Mouse (Mus musculus) cerebellum, adult 8-10 months (tissue): Measurements from ENCODE around the gene Nkd1.

Source experiments
- DNase-seq: peaks from one replicate; pipeline ENCODE4 v3.0.0; 2022

Gene Nkd1

DNA sequence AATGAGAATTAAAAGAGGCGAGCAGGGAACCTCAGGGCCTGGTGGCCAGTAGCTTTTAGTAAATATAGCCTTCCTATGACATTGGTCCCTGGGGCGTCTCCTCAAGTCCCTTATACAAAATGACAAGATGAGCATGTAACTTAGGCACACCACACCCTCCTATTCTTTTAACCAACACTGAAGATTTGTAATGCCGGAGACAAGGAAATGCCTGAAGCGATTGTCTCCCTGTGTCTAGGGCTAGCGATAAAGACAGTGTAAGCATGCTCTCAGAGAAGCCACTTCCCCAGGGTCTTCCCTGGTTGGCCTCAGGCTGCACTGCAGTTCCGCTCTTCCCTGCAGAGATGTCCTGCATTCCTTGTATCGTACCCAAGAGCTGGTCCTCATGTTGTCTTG is 17.8 kb downstream of the Nkd1 start:
- DNase-seq: no peak

DNA sequence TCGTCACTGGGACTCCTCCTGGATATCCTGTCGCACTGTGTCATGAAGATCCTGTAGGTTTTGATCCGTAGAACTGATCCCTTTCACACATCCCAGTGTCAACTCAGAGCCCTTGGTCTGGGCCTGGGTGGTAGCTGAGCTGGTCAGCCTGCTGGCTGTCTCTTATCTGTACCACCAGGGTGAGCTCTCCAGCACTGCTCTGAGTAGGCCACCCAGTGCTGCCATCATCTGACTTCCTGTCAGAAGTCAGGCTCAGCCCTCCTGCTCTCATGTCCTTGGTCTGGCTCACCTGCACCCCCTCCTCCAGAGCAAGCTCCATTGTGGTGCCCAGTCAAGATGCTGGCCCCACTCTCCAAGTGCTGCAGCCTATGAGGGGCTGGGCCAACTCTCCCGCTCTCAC is 18.8 kb downstream of the Nkd1 start:
- DNase-seq: no peak

DNA sequence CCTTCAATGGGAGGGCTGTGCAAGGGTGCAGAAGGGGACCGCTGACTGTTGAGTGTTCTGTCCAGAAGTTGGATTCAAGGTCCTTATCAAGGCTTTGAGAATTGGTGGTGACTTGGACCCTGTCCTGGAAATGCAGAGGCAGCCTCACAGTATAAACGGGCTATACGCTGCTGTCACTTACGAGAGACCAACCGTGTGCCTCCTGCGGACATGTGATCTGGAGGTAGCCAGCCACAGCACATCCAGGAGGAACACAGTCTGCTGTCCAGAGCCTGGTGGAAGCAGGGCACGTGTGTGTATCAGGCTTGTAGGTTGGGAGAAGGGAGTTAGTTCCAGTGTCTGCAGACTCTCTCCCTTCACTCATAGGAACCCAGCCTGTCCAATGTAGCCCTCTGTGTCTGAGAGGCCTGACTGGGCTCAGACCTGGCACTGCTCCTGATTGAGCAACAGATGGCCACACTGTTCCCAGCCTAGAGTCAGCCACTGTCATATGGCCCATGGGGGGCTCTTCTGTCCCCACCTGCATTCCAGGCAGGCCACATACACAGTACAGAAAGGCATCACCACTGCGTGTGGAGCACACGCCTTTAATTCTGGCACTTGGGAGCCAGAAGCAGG is 21.6 kb downstream of the Nkd1 start:
- no peak for DNase-seq

DNA sequence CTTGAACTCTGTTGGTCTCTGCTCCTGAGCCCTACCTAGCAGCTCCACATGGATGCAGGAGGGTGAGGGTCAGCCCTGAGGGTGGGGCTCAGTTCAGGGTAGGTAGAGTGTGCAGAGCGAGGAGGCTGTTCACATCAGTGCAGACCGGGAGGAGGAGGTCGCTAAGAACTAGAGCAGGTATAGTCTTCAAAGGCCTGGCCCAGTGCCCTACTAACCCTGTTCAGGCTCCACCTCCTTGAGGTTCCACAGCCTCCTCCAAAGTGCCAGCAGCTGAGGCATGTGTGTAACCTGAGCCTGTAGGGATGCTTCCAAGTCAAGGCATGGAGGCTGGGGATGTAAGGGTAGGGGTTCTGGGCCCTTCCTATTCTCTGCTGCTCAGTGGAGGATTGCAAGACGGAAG is 23.5 kb downstream of the Nkd1 start:
- DNase-seq: no peak

DNA sequence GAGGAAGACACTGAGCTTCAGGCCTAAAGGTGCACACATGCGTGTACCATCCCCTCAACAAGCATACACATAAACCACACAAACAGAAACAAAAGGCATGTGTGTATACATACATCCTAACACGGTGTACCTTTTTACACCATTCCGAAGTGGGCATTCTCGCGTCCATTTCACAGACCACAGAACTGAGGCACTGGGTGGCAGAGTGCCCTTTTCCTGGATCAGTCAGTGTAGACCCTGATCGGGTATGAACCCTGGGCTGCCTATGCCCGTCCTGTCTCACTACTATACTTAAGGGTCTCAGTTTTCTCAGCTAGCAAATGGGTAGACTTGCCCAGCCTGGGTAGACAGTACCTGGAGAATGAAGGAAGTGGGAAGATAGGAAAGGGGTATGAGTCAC is 24.3 kb downstream of the Nkd1 start:
- DNase-seq: no peak

DNA sequence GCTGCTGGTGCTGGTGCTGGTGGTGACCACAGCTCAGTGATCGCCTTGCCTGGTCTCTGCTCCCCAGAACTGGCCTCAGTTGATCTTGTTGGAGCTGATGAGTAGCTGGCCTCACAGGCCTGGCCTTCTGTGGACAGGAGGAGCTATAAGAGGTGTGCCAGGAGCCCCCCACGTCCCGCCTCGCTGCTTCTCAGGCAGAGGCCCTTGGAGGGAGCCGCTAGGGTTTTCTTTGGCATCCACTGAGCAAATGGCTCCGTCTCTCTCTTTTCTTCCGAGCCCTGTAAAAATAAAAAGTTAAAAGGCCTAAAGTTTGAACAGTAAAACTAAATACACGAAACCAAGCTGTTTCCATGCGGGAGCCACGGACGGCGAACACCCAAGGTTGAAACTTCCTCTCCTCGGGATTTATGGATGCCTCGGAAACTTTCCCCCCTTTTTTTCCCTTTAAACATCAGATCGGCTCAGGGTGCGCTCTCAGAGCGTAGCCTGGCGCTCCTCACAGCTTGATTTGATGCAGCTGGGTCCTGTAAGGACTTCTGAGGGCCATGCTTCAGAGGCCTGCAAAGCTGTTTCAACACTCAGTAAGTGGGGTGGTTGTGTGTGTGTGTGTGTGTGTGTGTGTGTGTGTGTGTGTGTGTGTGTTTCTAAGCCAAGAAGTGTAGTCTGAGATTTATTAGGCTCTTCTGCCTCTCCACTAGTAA is 25.0 kb downstream of the Nkd1 start:
- DNase-seq: no peak

DNA sequence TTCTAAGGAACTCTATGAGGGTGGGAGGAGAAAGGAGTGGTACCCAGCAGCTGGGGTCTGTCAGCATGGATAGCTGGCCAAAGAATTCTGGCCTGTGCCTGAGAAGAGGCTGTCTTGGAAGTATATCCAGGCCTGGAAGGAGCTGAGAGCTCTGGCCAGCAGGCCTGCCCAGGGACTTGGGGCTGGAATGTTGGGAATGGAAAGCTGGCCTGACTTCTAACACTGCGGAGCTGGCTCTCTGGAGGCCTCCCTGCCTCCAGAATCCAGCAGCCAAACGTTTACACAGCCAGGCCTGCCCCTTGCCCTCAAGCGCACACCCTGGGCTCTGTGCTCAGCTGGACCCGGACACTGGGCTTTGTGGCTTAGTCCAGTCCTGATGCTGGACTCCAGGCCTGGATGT is 34.5 kb downstream of the Nkd1 start:
- no peak for DNase-seq

DNA sequence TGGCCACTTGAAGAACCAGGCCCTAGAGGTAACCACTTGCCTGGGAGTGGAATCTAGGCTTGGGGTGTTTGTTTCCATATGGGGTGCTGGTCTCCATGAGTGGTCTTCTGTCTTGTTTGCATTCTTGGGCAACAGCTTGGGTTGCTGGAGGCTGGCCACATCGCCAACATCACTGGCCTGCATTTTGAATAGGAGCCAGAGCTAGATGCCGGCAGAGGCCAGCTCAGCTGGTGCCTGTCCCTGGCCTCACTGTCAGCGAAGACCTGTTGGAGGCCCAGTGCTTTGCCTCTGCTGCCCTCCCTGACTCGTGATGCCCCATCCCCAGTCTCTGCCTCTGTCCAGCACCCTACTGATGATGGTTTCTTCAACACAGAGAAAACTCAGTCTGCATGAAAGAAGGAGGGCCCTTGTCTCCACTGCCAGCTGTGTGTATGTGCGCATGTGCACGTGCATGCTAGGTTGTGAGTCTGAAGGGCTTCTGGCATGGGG is 38.9 kb downstream of the Nkd1 start:
- no peak for DNase-seq

DNA sequence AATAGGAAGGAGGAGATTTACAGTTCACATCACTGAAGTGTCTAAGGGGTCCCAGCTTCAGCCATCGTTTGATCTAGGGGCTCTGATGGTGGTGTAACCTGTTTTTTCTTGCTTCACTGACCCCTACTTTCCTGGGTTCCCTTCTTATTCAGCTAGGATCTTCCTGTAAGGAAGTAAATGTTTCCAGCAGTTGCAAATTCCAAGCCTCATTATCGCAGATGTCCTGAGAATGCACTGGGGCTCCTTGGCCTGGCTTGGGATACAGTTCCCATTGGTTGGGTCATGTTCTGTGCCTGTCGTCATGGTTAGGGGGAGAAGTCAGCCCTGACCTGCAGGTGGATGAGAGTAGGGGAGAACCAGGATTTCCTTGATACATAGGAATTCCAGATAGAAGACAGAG is 40.2 kb downstream of the Nkd1 start:
- DNase-seq: no peak

DNA sequence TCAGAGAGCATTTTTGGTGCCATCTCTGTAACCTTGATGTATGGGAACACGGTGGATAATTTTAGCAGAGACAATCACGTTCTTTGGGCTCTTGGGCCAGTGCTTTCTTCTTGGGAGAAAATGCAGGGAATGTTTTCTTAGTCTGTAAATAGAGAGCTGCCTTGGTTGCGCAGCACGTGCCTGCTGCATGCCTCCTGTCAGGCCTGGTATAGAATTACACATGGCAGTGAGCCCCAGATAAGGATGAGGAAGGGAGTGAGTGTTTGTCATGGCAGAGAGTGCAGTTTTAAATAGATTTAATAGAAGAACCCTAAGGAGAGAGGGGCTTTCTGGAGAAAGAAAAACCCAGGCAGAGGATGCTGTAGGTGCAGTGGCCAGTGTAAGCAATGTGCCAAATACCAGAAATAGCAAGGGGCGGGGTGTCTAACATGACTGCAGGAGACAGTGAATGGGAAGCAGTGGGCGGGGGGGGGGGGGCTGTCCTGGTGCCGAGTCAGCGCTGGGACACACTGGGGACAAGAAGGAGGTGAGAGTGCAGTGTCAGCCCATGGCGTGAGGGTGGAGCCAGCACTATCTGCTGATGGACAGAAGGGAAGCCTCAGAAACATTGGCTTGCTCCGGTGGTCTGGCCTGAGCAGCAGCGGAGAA is 43.2 kb downstream of the Nkd1 start:
- no peak for DNase-seq

DNA sequence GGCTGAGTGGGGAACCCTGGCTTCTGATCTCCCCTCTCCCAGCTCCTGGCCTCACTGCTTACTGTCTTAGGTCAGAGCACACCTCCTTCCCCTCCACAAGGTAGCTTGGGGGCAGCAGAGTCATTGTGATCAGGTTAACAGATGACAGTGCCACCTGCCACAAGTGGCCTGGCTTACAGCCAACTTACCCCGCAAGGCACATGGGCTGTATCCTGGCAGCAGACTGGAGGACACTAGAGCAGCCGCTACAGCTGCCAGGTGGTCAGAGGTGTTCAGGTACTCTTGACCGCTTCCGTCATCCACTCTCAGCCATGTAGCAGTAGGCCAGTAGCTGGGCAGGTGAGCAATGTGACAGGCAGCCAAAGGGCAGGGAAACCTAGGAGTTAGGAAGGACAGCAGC is 45.0 kb downstream of the Nkd1 start:
- peak; percentile 35 for DNase-seq

DNA sequence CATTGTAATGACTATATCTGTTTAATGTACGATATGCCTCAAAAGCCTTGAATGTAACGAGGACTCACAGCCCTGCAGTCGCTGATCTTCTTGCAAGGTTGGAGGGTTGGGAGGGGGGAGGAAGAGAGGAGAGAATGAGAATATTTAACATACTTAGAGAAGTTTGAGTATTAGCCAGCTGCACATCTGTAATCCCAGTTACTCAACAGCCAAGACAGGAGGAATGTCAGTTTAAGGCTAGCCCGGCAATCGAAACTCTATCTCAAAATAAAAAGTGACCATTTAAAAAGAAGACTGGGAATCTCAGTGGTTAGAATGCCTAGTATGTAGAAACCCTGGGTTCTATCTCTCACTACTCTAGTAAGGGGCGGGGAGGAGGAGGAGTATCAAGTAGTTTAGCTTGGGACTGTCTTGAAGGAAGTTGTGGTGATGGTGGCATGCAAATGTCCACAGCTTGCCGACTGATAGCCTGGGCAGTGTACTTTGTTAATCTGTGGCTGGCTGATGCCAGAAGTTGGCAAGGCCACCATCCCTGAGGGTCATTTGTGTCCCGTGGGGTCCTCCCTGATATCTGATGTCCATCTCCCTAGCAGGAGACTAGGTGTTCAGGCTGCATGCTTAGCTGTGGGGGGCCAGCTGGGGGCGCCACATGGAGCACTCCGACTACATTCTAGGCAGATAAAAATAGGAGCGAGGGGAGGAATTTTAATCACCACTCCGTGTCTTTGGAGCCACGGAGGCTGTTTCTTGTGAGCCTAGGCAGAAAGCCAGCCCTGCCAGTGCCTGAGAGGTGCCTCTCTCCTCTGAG is 46.4 kb downstream of the Nkd1 start:
- no peak for DNase-seq

DNA sequence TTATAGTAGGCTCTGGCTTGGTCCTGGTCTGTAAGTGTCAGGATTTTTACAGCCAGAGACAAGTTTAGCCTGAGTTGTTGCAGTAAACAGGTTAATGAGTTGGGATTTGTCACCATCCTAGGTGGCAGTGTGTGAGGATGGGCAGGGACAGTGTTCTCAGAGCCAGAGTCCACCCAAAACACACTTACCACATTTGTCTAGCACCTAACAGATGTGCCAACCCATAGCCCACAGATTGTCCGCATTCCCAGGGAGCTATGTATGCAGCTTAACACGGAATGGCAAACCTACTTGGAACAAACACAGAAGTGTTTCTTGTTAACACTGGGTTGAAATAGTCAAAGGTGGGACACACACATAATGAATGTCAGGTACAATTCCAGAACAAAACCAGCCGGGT is 47.1 kb downstream of the Nkd1 start:
- DNase-seq: no peak

DNA sequence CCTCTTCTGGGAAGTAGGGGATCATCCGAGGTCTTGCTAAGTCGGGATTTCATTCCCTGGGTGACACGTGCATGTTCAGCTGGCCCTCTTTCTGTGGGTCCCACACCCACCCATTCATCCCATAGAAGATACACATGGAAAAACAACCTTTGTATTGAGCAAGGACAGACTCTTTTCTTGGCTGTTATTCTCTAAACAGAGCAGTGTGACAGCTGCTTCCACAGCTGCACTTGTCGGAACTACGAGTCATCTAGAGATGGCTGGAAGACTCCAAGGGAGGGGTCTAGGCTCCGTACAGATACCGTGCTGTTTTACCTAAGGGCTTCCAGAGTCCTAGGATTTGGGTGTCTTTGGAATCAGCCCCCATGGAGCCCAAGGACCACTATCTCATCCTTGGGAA is 48.2 kb downstream of the Nkd1 start:
- no peak for DNase-seq

DNA sequence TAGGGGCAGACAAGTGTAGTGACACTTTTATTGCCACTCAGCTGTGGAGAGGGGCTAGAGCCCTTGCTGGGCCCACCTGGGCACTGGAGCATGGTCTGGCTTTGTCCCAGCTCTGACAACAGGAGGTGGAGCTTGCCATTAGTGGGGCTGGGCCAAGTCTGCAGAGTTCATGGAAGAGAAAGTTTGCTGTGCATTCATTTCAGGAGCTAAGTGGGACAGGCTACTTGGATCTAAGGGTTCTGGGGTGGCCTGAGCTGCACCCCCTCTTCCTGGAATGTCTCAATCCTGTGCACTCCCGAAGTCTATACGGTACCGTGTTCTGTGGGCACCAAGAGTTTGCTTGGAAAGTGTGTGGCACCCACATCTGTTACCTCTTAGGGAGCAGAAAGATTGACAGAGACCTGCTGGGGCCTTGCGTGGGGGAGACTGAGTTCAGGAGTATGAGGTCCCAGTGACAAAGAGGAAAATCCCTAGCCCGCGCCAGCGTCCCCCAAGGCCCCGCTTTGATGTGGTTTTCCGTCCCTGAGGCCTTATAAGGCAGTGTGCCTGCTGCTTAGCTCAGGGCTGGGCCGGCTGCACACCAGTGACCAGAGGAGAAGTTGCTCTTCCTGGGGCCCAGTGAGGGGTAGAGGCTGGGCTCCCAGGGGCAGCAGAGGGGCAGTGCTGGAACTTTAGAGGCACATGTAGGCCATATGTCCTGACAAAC is 49.3 kb downstream of the Nkd1 start:
- no peak for DNase-seq

DNA sequence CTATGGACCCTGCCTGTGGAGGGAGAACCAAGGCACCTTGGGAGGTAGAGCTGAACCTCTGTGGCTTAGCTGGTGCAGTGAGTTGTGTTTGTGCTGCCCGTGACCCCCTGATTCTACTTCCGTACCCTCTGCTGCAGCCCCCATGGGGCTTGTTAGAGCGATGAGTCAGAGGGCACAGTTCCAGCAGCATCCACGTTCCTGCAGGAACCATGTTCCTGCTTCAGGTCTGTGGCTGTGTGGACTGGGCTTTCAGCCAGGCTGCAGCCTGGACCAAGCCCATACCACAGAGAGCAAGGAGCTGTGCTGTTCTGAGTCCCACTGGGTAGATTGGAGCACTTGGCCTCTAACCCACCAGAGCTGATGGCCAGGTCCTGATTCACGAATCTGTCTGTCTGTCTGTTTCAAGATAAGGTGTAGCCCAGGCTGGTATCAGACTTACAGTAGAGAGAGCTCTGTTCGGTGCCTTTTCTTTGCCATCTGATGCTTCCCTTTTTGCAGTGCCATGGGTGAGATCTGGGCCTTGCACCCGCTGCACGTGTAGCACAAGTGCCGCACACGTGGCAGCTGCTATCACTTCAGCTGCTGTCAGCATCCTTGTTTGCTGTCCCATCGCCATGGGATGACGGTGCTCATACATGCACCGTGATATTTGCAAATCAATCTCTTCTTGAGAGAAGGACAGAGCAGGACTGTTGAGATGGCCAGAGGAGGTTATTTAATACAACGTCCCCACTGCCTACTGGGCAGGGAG is 50.5 kb downstream of the Nkd1 start:
- DNase-seq: peak; percentile 57

DNA sequence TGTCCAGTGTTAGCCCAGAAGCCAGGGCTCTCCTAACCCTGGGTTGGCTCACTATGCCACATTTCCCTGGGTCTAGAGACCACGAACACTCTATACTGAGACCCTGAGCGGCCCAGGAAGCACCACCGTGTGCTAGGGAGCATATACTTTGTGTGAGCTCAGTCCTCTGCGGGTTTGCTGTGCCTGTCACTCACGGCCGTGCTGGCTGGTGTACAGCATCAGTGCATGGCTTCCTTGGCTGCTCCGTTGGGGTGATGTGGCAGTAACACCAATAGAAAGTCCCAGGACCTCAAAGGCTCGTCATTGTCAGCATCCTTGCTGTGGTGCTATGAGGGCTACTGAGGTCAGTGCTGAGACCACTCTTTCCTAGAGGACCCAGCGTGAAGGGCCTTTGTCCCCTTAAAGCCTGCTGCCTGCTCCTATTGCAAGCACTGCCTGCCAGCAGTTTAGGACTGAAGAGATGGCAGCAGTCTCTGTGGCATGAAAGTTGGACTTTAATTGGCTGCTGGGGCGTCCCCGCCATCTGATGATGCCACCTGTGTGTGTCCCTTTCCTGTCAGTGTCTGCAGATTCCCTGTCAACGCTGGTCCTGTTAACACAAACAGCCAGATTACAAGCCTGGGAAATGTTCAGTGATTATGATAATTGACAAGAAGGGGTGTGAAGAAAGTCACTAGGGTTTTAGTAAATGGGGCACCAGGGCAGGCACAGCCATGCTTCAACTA is 51.2 kb downstream of the Nkd1 start:
- DNase-seq: no peak

DNA sequence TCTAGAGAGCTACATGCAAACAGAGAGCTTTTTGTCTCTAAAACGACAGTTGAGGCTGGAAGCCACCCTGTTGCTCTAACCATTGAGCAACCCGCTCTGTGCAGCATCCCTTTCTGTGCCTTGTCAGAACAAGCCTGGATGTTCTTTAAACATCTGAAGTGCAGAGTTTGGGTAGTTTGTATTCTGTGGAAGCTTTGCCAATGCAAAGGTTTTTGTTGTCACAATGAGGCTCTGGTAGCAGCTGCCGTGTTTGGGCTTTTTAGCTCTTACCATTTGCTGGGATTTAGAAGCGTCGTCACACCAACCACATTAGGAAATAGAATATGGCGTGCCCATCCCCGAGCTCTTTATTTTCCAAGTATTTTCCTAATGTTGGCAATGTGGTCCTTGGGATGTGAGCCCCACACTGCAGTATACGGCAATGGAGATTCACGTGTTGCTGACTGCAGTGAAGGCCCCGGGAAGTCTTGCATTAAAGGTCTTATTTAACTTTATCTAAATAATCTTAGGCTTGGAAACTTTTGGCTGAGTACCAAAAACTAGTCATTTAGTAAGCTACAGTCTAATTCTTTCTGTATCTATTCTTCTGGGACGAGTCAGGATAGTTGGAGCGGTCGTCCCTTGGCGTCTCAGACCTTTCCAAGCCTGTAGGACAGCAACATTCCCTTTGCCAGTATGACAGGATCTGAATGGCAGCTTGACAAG is 51.9 kb downstream of the Nkd1 start:
- DNase-seq: no peak

DNA sequence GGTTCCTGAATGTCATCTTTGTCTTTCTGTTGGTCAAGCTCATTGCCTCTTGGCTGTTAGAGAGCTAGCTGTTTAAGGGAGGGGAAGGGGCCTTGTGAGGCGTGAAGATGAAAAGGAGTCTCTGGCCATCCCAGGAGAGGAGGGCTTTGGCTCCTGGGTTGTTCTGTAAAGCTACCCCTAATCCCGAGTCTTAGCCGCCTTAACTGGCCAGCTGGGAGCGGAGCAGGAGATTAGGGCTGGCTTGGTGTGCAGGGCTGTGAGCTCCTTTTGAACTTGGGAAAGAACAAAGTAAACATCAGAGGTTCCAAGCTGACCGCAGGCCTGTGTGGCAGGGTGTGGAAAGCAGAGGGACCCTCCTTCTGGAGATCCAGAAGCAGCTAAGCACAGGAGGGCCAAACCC is 53.8 kb downstream of the Nkd1 start:
- no peak for DNase-seq

DNA sequence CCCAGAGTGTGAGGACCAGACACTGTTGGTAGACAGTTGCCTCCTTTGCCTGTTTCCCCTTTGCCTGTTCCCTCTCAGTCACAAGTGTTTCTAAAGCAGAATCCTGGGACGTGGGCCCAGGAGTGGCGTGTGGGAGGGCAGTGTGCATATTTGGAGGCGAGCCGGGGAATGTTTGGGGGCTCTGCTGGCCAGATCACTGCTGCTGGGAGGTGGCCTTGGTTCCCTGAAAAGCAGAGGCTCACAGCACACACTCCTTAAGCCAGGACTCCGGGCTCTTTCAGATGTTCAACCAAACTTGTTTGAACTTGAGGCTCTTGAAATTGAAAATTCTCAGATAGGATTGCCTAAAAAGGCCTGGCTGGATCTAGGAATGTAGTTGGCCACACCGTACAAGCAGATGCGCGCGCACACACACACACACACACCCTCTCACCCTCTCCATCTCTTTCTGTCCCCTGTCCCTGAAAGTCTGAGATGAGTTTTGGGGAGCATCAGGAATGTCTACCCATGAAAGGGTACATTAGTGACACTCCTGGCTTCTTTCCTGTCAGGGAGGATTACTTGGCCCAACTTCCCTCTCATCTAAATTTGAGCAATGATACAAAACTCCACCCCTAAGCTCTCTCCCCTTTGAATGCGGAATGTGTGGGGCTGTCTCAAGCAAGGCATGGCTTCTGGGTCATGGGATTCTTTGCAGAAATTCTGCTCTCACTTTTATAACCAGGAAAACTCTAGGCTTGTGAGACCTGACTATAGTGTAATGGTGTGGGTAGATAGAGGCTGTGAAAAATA is 55.4 kb downstream of the Nkd1 start:
- DNase-seq: no peak
